Mouse (Mus musculus) left cerebral cortex, postnatal 36 days (tissue): ENCODE measurements around the gene Vmo1. TPM values are rescaled to one million over a fixed set of nuclear protein-coding genes. Genes with fewer than 3 reads are reported as not detected.
"Not testable (repeated sequence)": the region's sequence is repeated elsewhere in the genome, so short reads cannot be mapped to it uniquely, and the experiment has no call there.

ENCODE experiments used
- DNase-seq, 2 experiments: peaks; one replicate each; pipeline ENCODE4 v3.0.0; 2021 to 2022; ENCODE audit warnings: low spot score in 2 of 2, mixed read lengths in 1 of 2
- intact Hi-C: fragments of 180-260 bp; cut with DNase I; formaldehyde crosslinking; loops from one replicate; pipeline ENCODE4 v1.15.1; 2025
- total RNA-seq, 2 experiments: library from RNA; stranded (reverse); gene quantifications; 2 replicates each; pipeline ENCODE4 v1.2.3; 2021

The Vmo1 gene
- total RNA-seq, 2 experiments from 2014 or later, result not detected

DNA sequence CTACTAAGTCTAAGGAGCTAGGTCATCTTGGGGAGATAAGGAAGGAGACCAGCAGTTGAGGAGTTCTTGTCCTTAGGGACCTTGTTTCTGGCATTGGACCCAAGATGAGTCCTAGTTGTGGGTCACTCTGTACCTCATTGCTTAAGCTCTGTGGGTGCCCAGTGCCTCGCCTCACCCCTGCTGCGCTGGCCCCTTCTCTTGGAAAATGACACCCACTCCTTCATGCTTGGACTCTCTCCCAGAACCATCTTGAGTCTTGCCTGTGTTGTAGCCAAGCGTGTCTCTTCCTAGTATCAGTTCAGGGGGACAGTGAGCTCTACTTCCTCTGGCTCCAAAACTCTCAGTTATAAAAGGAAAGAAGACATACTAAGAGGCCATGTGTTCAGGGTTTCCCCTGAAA lies 25.3 kb downstream of the Vmo1 start:
- DNase-seq, result peak in 1 of 2 experiments; percentile 9
- intact Hi-C loops, result no loop called here

DNA sequence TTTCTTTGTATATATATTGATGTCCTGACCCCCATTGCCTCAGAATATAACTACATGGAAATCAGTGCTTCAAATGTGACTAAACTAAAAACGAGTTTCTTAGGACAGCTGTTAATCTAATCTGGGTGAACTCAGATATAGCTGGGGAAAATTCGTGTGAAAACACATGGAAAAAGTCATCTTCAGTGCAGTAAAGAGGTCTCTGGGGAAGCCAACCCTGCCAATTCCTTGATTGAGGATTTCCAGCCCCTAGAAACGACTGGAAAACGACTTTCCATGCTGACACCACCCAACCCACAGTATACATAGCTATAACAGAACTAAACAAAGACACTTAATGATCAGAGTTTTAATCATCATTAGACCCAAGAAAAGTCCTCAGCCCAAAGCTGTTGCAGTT lies 26.6 kb downstream of the Vmo1 start:
- no peak for DNase-seq
- intact Hi-C loops, result no loop called here

DNA sequence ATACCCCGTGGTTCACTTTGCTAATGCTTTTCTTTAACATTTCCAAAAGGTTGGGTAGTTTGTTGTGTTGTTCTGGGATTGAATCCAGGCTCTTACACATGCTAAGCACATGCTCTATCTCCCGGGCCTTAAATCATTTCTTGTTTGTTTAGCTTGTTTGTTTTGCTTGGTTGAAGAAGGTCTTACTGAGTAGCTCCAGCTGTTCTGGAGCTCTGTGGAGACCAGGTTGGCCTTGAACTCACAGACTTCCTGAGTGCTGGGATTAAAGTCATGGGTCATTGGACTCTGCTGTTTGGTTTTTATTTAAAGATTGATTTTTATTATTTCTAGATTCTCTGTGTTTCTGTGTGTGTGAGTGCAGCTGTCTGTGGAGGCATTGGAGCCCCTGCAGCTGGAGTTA lies 28.9 kb downstream of the Vmo1 start:
- DNase-seq, result no peak
- intact Hi-C loops, result no loop called here

DNA sequence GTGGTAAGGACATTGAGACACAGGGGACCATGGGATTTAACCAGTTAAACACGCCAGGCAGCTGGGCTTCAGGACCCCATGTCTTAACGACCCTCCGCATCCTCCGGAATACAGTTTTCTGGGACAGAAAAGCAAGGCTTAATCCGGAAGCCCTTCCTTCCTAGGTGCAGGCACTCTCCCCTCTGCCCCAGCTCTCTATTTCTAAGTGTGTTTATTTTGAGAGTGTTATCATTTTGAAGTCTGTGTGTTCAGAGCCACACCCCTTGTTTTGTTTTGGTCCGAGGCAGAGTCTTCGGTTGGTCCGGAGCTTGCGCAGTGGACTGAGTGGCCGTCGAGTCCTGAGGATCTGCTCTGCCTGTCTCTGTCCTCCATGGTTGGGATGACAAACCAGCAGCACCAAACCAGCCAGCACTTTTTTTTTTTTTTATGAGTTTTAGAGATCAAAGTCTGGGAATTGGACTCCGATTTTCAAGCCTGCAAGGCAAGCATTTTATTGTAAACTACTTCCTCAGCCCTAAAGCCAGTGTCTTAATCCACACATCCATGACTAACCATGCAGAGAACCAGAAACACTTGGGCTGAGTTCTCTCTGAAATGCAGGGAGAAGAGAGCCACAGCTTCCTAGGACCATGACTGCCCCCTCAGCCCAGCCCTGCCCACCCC lies 39.4 kb downstream of the Vmo1 start:
- intact Hi-C loops, result no loop called here
- no peak for DNase-seq

DNA sequence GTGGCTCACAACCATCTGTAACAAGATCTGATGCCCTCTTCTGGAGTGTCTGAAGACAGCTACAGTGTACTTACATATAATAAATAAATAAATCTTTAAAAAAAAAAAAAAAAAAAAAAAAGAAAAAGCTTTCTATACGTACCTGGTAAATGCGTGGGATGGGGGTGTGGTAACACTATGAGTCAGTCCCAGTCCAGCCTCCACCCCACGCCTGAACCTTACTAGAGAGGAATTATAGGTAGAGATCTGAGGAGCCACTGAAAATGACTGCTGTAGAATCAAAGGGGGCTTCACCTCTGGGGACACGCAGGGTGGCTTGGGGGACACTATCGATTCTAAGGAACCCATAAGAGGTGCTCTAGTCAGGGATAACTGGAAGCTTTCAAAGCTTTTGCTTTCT lies 41.1 kb downstream of the Vmo1 start:
- intact Hi-C loops, DNase-seq: not testable (repeated sequence)

DNA sequence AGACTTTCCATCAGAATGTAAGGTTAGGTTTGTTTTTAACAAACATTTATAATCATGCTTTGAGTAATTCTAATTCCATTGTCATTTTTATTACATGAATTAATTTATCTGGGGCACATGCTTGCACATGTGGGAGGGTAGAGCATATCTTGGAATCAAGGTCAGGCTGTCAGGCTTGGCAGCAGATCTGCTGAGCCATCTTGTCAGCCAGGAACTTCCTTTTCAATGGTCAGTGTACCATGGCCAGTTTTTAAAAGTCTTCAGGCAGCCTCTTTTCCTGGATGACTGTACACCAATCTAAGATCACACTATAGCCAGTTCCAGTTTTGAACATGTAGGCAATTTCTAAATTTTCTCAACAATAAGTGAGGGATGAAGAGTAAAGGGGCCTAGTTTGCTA lies 41.7 kb downstream of the Vmo1 start:
- intact Hi-C loops, result no loop called here
- DNase-seq, result no peak

DNA sequence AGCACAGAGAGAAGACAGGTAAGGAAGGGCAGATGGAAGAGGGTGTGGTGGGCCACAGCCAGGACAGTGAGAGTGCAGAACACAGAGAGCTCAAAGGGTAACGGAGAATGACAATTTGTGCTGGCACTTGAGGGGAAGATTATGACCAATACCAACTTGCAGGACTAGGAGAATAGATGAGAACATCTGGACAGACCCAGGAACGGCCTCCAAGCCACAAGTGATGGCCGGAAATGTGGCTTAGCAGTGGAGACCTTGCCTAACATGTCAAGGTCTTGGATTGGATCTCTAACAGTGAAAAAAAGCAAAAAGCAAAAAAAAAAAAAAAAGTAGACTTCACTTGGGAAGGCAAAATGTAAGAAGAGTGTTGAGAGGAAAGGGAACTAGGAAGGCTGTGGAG lies 44.7 kb downstream of the Vmo1 start:
- intact Hi-C loops, result no loop called here

DNA sequence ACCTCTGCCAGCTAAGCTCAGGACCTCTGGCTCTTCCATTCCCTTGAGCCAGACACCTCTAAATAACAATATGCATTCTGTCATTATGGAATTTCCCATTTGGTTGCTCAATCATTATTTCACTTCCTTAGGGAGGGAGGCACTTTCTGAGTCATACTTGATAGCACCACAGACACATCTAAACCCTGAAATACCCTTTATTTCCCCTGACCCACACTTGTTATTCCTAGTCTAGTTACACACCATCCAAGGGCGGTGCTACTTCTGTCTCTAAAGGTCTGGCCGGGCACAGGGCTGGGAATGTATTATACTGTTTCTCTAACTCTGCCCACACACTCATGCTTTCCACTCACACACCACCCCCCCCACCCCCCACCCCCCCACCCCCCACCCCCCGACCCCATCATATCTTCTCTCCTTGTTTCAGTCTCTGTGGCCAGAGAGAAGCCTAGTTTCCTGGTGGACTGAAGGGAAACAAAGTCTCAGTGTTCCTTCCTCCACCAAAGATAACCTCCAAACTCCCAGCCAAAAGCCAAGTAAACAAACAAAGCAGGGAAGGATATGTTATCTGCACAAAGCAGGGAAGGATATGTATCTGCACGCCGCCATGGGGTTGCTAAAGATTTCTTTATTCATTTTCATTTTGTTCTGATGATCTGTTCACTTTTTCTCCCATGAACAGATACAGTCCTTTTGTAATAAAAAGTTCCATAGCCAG lies 46.4 kb downstream of the Vmo1 start:
- no peak for DNase-seq
- intact Hi-C loops, result no loop called here

More for the DNA sequence above, 44.7 kb downstream of the Vmo1 start:
- no peak for DNase-seq

DNA sequence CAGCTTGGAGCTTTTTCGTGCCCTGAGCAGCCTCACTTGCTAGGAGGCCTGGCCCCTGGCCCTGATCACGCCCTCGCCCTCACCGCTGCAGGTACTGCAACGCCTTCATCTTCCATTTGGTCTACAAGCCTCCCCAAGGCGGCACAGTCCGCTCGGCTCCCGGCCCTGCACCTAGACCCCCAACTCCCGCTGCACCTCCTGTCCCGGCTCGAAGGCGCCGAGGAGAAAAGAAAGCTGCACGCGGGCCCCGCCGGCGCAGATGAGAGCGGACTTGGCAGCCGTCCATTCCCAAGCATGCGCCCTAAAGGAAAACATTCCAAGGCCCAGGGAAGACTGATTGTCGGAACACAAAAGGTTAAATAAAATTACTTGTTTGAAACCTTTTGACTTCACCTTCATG lies 48.6 kb downstream of the Vmo1 start:
- DNase-seq, result no peak
- intact Hi-C loops, result no loop called here

DNA sequence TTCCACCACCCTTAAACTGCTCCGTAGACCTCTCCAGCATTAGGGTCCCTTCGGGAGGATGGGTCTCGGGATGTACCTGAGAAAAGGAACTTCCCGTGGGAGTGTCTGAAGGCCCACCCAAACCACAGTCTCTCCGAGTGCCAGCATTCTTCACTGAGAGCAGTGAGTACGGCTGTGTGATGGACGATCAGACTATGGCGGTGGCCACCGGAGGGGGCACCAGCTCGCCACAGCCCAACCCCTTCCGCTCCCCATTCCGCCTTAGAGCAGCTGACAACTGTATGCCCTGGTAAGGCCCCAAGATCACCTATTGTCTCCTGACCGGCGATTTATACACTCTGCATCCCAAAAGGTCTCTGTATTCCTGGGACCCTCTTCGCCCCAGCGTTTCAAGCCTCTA lies 49.2 kb downstream of the Vmo1 start:
- intact Hi-C loops, result no loop called here
- no peak for DNase-seq

DNA sequence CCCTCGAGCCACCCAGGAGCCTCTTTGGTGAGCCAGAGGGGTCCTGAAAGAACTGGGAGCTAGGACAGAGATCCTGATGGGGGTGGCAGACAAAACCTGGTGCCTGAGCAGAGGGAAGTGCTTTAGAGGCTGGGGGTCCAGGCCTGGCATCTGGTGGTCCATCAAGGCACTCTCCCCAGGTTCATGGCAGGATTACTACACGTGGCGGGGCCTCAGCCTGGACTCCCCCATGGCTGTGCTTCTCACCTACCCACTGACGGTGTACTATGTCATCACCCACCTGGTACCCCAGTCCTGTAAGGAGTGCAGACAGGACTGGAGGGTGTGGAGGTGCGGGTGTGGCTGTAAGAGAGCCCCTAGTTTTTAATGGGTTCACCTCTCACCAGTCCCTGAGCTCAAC lies 50.4 kb downstream of the Vmo1 start:
- intact Hi-C loops, result no loop called here
- no peak for DNase-seq

Other genes starting within 250 kb of the Vmo1 start
- under 1 TPM; 0.17 to 0.54 TPM for gene Alox12e, start 192.0 kb downstream of the Vmo1 start, total RNA-seq
- gene Alox15, start 162.6 kb downstream of the Vmo1 start, total RNA-seq, result under 1 TPM in 1 of 2 experiments, not detected in 1; 0.39 TPM
- gene Pelp1, start 104.6 kb downstream of the Vmo1 start, total RNA-seq, result 10 to 100 TPM; 35.5 to 37.0 TPM
- gene Arrb2, start 82.0 kb downstream of the Vmo1 start, total RNA-seq, result 10 to 100 TPM; 55.5 to 76.0 TPM
- gene Med11, start 62.7 kb downstream of the Vmo1 start, total RNA-seq, result 10 to 100 TPM; 14.0 to 16.7 TPM
- under 1 TPM; 0.12 to 0.86 TPM for gene Zmynd15, start 55.2 kb downstream of the Vmo1 start, total RNA-seq
- gene Cxcl16, start 54.6 kb downstream of the Vmo1 start, total RNA-seq, result 1 to 10 TPM in 1 of 2 experiments, under 1 TPM in 1; 0.94 to 1.0 TPM
- not detected for gene Tm4sf5, start 9.4 kb downstream of the Vmo1 start, total RNA-seq
- not detected for gene Gltpd2, start 4.6 kb upstream of the Vmo1 start, total RNA-seq
- 100 to 1,000 TPM; 164 to 187 TPM for gene Psmb6, start 10.8 kb upstream of the Vmo1 start, total RNA-seq
- not detected for gene Gm40193, start 18.3 kb upstream of the Vmo1 start, total RNA-seq
- gene Pld2, start 25.4 kb upstream of the Vmo1 start, total RNA-seq, result 10 to 100 TPM; 14.5 to 20.7 TPM
- gene Mink1, start 48.3 kb upstream of the Vmo1 start, total RNA-seq, result 100 to 1,000 TPM; 380 to 465 TPM
- not detected for gene 4930544D05Rik, start 101.2 kb upstream of the Vmo1 start, total RNA-seq
- not detected for gene Chrne, start 104.6 kb upstream of the Vmo1 start, total RNA-seq
- not detected for gene Gp1ba, start 124.5 kb upstream of the Vmo1 start, total RNA-seq
- 10 to 100 TPM; 78.6 to 87.8 TPM for gene Rnf167, start 132.6 kb upstream of the Vmo1 start, total RNA-seq
- 100 to 1,000 TPM; 113 to 125 TPM for gene Slc25a11, start 132.9 kb upstream of the Vmo1 start, total RNA-seq
- 100 to 1,000 TPM; 217 to 244 TPM for gene Pfn1, start 140.0 kb upstream of the Vmo1 start, total RNA-seq
- 1 to 10 TPM; 9.5 to 9.6 TPM for gene Eno3, start 142.6 kb upstream of the Vmo1 start, total RNA-seq
- gene Spag7, start 154.8 kb upstream of the Vmo1 start, total RNA-seq, result 10 to 100 TPM; 52.5 to 57.8 TPM
- 100 to 1,000 TPM; 232 to 256 TPM for gene Camta2, start 173.5 kb upstream of the Vmo1 start, total RNA-seq
- 1 to 10 TPM; 1.8 to 1.9 TPM for gene Inca1, start 185.5 kb upstream of the Vmo1 start, total RNA-seq
- gene Kif1c, start 185.9 kb upstream of the Vmo1 start, total RNA-seq, result 10 to 100 TPM; 58.9 to 59.3 TPM
- 10 to 100 TPM; 17.3 to 21.7 TPM for gene Zfp3, start 249.6 kb upstream of the Vmo1 start, total RNA-seq